Mouse (Mus musculus): ENCODE data around the gene Hmcn1. TPM values are rescaled to one million over a fixed set of nuclear protein-coding genes. Genes with fewer than 3 reads are reported as not detected.

Hmcn1 gene
- polyA plus RNA-seq, 1 experiment: 5.3 TPM

GRCm38 (mm10) chr1:150537410-150538128 lies 455.7 kb downstream of the Hmcn1 start:
- TF ChIP-seq POLR2A (IDR thresholded peaks at IDR 0.05; ENCODE audit: borderline replicate concordance, insufficient read depth, low read length): no peak
- TF ChIP-seq CTCF (IDR thresholded peaks at IDR 0.05; ENCODE audit: borderline replicate concordance, insufficient read depth, low read depth, low read length): no peak
- Histone ChIP-seq H3K4me1 (ENCODE audit: control insufficient read depth, insufficient read depth, low read length) (no peaks in the 10 kb centered on the region; the same call in 1 of the 2 replicates), H3K27me3 (ENCODE audit: control insufficient read depth, insufficient read depth, low read length) (no peaks in the 10 kb centered on the region), H3K4me3 (replicated peaks; ENCODE audit: insufficient read depth, low read depth, low read length) (no peak overlapping the region), H3K27ac (ENCODE audit: insufficient read depth, low read length) (no peak overlapping the region)
- WGBS: 93% methylated on average over 6 of the region's 6 CpGs
- DNase-seq: no peak

DNA sequence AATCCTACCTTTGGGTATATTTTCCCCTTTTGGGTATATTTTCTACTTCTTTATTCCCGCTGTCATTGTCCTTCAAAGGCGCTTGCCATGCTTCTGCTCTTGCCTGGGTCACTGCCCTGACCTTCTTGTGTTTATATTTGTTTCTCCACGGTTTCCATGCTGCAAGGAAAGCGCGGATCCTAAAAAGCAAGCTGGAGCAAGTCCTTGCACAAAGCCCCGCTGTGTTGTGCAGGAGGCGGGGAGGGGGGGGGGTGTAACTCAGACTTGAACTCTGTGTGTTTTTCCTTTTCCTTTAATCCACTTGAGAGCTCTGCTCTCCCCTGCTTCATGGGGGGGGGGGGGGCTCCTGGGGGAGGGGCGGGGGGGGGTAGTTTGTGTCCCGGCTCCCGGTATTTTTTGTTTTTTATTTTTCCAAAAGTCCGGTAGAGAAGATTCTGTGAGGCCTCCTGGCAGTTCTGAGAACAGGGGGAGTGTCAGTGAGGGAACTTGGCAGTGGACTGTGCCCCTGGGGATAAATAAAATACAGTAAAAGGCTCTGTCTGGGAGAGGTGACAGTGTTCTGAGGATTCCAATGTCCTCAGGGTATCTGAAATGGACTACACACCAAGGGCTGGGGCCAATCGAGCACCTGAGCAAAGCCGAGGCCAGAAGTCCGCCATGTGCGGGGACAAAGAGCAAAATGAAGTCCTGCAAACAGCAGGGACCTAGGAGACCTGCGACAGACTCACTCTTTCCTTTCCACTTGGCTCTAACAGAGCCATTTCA lies 457.3 kb downstream of the Hmcn1 start:
- no peak overlapping the region for H3K27ac ChIP-seq (ENCODE audit: insufficient read depth, low read length)
- WGBS: 13% methylated on average over 16 of the region's 16 CpGs
- no peak for DNase-seq

GRCm38 (mm10) chr1:150534587-150534986 lies 458.6 kb downstream of the Hmcn1 start:
- WGBS: 88% methylated on average over 8 of the region's 8 CpGs
- no peak for DNase-seq
- no peaks in the 10 kb centered on the region for H3K27me3 ChIP-seq (ENCODE audit: control insufficient read depth, insufficient read depth, low read length)
- H3K27ac ChIP-seq (ENCODE audit: insufficient read depth, low read length): no peak overlapping the region
- TF ChIP-seq CTCF (IDR thresholded peaks at IDR 0.05; ENCODE audit: borderline replicate concordance, insufficient read depth, low read depth, low read length) (no peak), POLR2A (IDR thresholded peaks at IDR 0.05; ENCODE audit: borderline replicate concordance, insufficient read depth, low read length) (no peak)
- H3K4me1 ChIP-seq (ENCODE audit: control insufficient read depth, insufficient read depth, low read length): no peaks in the 10 kb centered on the region; the same call in 1 of the 2 replicates
- H3K4me3 ChIP-seq (replicated peaks; ENCODE audit: insufficient read depth, low read depth, low read length): no peak overlapping the region

More for the DNA sequence above, 457.3 kb downstream of the Hmcn1 start:
- Histone ChIP-seq H3K4me1 (ENCODE audit: control insufficient read depth, insufficient read depth, low read length) (no peaks in the 10 kb centered on the region; the same call in 1 of the 2 replicates), H3K27me3 (ENCODE audit: control insufficient read depth, insufficient read depth, low read length) (no peaks in the 10 kb centered on the region), H3K4me3 (replicated peaks; ENCODE audit: insufficient read depth, low read depth, low read length) (no peak overlapping the region)
- no peak for TF ChIP-seq CTCF (IDR thresholded peaks at IDR 0.05; ENCODE audit: borderline replicate concordance, insufficient read depth, low read depth, low read length)
- TF ChIP-seq POLR2A (IDR thresholded peaks at IDR 0.05; ENCODE audit: borderline replicate concordance, insufficient read depth, low read length): no peak

DNA sequence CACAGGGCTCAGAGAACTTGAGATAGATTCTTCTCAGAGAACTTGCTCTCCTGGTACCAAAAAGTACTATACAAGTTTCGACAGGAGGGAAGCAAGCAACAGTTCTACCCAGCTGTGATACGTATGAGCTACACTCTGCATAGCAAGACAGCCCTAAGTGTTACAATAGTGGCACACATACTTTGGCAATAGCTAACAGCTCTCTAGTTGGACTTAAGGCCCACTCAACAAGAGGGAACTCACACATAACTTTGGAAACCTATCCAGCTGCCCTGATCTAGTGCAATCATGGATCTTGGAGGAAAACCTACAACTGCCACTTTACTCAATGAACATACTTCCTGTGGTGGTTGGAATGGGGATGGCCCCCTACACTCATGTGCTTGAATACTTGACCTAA lies 480.2 kb downstream of the Hmcn1 start:
- WGBS: 96% methylated on average over 2 of the region's 2 CpGs
- Histone ChIP-seq H3K4me3 (replicated peaks; ENCODE audit: insufficient read depth, low read depth, low read length) (no peak overlapping the region), H3K4me1 (ENCODE audit: control insufficient read depth, insufficient read depth, low read length) (no peaks in the 10 kb centered on the region), H3K27me3 (ENCODE audit: control insufficient read depth, insufficient read depth, low read length) (no peaks in the 10 kb centered on the region), H3K27ac (ENCODE audit: insufficient read depth, low read length) (no peak overlapping the region)
- DNase-seq: no peak
- TF ChIP-seq POLR2A (IDR thresholded peaks at IDR 0.05; ENCODE audit: borderline replicate concordance, insufficient read depth, low read length): no peak

Other genes with a start within 250 kb of the Hmcn1 start
- gene Gm47985, start 189.1 kb upstream of the Hmcn1 start, polyA plus RNA-seq (2012; rRNA removed): not detected in 2 replicates
- gene Gm8947, start 198.9 kb upstream of the Hmcn1 start, polyA plus RNA-seq (2012; rRNA removed): not detected in 2 replicates
- gene Gm47995, start 205.0 kb upstream of the Hmcn1 start, polyA plus RNA-seq (2012; rRNA removed): not detected in 2 replicates
- not detected in 2 replicates for gene 3110040M04Rik, start 210.7 kb upstream of the Hmcn1 start, polyA plus RNA-seq (2012; rRNA removed)
- not detected in 2 replicates for gene Gm47996, start 216.7 kb upstream of the Hmcn1 start, polyA plus RNA-seq (2012; rRNA removed)